Mouse (Mus musculus) liver, postnatal 0 days (tissue): ENCODE data around the gene Rapgef6. TPM values are rescaled to one million over a fixed set of nuclear protein-coding genes. Genes with fewer than 3 reads are reported as not detected.

ENCODE experiments used
- ATAC-seq: fragments of 200-750 bp; cut with Nextera tagmentation; 2 replicates; pipeline ENCODE4 v1.8.0; 2017; ENCODE audit warnings: mild to moderate bottlenecking, moderate library complexity
- DNase-seq: peaks from one replicate; pipeline ENCODE4 v3.0.0-alpha.2; 2016
- H3K27ac ChIP-seq: fragments of 300-500 bp; sonication (generic); 2 replicates; pipeline ENCODE4 v1.5.1; 2014; ENCODE audit warnings: antibody characterized with exemption, moderate library complexity, mild to moderate bottlenecking, low read depth
- H3K27me3 ChIP-seq: fragments of 300-500 bp; sonication (generic); 2 replicates; pipeline ENCODE4 v1.6.1; 2014; ENCODE audit warnings: low read length, control low read depth, mixed read lengths; ENCODE audit not compliant: insufficient read depth
- H3K36me3 ChIP-seq: fragments of 300-500 bp; sonication (generic); replicated peaks from 2 replicates; pipeline ENCODE4 v1.6.1; 2014; ENCODE audit warnings: mild to moderate bottlenecking, control low read depth, low read length, moderate library complexity, mixed read lengths; ENCODE audit not compliant: insufficient read depth
- H3K4me1 ChIP-seq: fragments of 300-500 bp; sonication (generic); 2 replicates; pipeline ENCODE4 v1.6.1; 2014; ENCODE audit warnings: antibody characterized with exemption, mild to moderate bottlenecking, control low read depth; ENCODE audit not compliant: insufficient read depth
- H3K4me2 ChIP-seq: fragments of 300-500 bp; sonication (generic); 2 replicates; pipeline ENCODE4 v1.6.1; 2014; ENCODE audit warnings: low read depth, mild to moderate bottlenecking, low read length, moderate library complexity, mixed read lengths
- H3K4me3 ChIP-seq: fragments of 300-500 bp; sonication (generic); 2 replicates; pipeline ENCODE4 v1.5.1; 2014; ENCODE audit warnings: low read depth, low read length
- H3K9ac ChIP-seq: fragments of 300-500 bp; sonication (generic); replicated peaks from 2 replicates; pipeline ENCODE4 v1.6.1; 2014; ENCODE audit warnings: mild to moderate bottlenecking, moderate library complexity
- H3K9me3 ChIP-seq: fragments of 300-500 bp; sonication (generic); 2 replicates; pipeline ENCODE4 v1.6.1; 2016; ENCODE audit warnings: mild to moderate bottlenecking, control low read depth, low read length, mixed read lengths
- CTCF ChIP-seq: sonication (generic); IDR thresholded peaks from 2 replicates; pipeline ENCODE4 v1.5.1; 2016; ENCODE audit warnings: antibody characterized with exemption, low read depth
- EP300 ChIP-seq: IDR thresholded peaks from 2 replicates; pipeline ENCODE4 v1.6.1; 2016; ENCODE audit warnings: antibody characterized with exemption, low read depth, mild to moderate bottlenecking
- WGBS: fragments of 180-500 bp; shearing (Covaris S2); extraction: QIAGEN DNeasy Blood & Tissue Kit; methylation state at CpG from one replicate; pipeline ENCODE4 v1.1.7; 2014; ENCODE audit not compliant: insufficient replicate concordance; 5-methylcytosine and 5-hydroxymethylcytosine counted together
- polyA plus RNA-seq: library from polyadenylated mRNA; unstranded; fragments of >200 nt; fragmentation: Nextera tagmentation; extraction: Ambion mirVana; gene quantifications from 2 replicates; pipeline ENCODE4 v1.2.1, GENCODE M21; 2015

The Rapgef6 gene
- polyA plus RNA-seq, 1 experiment from 2014 or later = 14.7 TPM

DNA sequence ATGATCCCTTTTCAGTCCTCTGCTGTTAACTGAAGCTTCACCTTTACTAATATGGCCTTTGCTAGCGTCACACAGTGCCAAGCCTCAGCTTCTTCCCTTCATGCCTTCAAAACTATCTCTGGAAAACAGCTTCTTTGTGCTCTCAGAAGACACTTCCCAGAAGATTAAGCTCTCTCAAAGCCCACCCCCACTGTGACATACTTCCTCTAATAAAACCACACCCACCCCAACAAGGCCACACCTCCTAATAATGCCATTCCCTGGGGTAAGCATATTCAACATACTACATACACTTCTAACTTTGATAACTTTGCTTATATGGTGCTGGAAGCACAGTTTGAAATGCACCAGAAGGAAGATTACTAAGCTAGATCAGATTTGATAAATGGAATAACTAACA lies 8.3 kb downstream of the Rapgef6 start:
- Histone ChIP-seq H3K27me3 (no peaks in the 10 kb centered on the region), H3K4me1 (peaks cover 22% of the 10 kb centered on the region), H3K4me3 (no peak overlapping the region), H3K27ac (no peak overlapping the region), H3K36me3 (no peaks in the 10 kb centered on the region), H3K9me3 (no peaks in the 10 kb centered on the region), H3K9ac (no peak overlapping the region), H3K4me2 (no peak overlapping the region)
- DNase-seq (no peak), ATAC-seq (no peak)
- WGBS = 88% methylated on average over 1 of the region's 1 CpGs
- TF ChIP-seq CTCF (no peak), EP300 (no peak)

DNA sequence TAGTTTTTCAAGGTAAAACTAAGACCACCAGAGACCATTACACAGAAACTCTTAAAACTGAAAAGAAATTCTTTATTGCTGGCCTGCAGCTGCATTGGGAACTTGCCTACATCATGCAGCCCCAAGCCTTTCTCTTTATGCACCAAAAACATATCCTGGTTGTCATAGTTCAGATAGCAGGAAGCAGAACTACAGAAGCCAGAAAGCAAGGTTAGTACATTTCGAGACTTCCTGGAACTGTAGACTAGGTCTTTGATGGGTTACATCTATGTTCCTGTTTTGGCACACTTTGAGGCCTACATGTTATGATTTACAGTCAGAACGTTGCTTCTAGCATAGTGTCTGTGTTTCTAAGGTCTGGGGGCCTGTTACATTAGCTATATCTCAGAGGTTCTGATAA lies 11.2 kb downstream of the Rapgef6 start:
- no peak overlapping the region for H3K4me3 ChIP-seq
- peaks cover 17% of the 10 kb centered on the region for H3K4me1 ChIP-seq
- no peak for ATAC-seq
- no peaks in the 10 kb centered on the region for H3K27me3 ChIP-seq
- H3K36me3 ChIP-seq = no peaks in the 10 kb centered on the region
- TF ChIP-seq EP300 (no peak), CTCF (no peak)
- H3K9me3 ChIP-seq = no peaks in the 10 kb centered on the region
- H3K27ac ChIP-seq = peak overlapping the region; percentile 19; the same call in 1 of the 2 replicates
- no peak for DNase-seq
- H3K4me2 ChIP-seq = no peak overlapping the region
- no peak overlapping the region for H3K9ac ChIP-seq
- WGBS = 41% methylated on average over 2 of the region's 2 CpGs

DNA sequence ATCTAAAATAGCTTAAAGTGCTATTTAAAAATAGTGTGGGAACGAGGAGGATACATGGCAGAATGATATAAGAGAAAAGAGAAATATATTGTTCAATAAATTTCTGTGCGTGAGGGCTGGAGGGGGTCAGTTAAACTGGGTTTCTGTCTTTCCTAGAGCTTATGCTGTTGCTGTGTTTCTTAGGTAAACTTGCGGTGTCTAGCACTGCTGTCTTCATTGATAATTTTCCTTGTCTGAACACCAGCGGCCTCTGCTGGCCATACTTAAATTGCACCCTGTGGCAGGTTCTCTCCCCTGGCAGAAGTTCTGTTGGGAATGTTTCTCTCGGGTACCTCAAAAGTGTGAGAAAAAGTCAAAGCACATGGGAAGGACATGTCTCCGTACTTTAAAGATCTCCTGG lies 12.2 kb downstream of the Rapgef6 start:
- Histone ChIP-seq H3K36me3 (no peaks in the 10 kb centered on the region), H3K27me3 (no peaks in the 10 kb centered on the region), H3K4me3 (no peak overlapping the region), H3K4me2 (no peak overlapping the region), H3K4me1 (peaks cover 27% of the 10 kb centered on the region), H3K9ac (no peak overlapping the region), H3K9me3 (no peaks in the 10 kb centered on the region), H3K27ac (no peak overlapping the region)
- WGBS = 42% methylated on average over 6 of the region's 6 CpGs
- TF ChIP-seq CTCF = peak; percentile 93
- no peak for TF ChIP-seq EP300
- DNase-seq = peak; percentile 85
- ATAC-seq = peak; percentile 55

GRCm38 (mm10) chr11:54539031-54539430 lies 16.4 kb downstream of the Rapgef6 start:
- Histone ChIP-seq H3K36me3 (no peaks in the 10 kb centered on the region), H3K27ac (no peak overlapping the region; the same call in 1 of the 2 replicates), H3K4me1 (peaks cover 23% of the 10 kb centered on the region)

GRCm38 (mm10) chr11:54539486-54539885 lies 16.8 kb downstream of the Rapgef6 start:
- TF ChIP-seq CTCF (no peak), EP300 (no peak)
- Histone ChIP-seq H3K27ac (peak overlapping the region; percentile 34; the same call in 1 of the 2 replicates), H3K36me3 (no peaks in the 10 kb centered on the region), H3K9me3 (no peaks in the 10 kb centered on the region), H3K4me3 (no peak overlapping the region), H3K4me2 (no peak overlapping the region), H3K9ac (no peak overlapping the region), H3K4me1 (peaks cover 23% of the 10 kb centered on the region), H3K27me3 (no peaks in the 10 kb centered on the region)
- 72% methylated on average over 2 of the region's 2 CpGs for WGBS
- DNase-seq (no peak), ATAC-seq (no peak)

More at GRCm38 (mm10) chr11:54539031-54539430, 16.4 kb downstream of the Rapgef6 start:
- Histone ChIP-seq H3K4me3 (no peak overlapping the region), H3K9ac (no peak overlapping the region), H3K4me2 (no peak overlapping the region), H3K27me3 (no peaks in the 10 kb centered on the region), H3K9me3 (no peaks in the 10 kb centered on the region)
- DNase-seq = no peak
- 61% methylated on average over 2 of the region's 2 CpGs for WGBS
- ATAC-seq = 0 out of 2 replicates have a peak, but pooled peaks have one; percentile 18
- no peak for TF ChIP-seq EP300
- TF ChIP-seq CTCF = no peak

- no peak overlapping the region for H3K4me3 ChIP-seq
- H3K27ac ChIP-seq = no peak overlapping the region
- TF ChIP-seq EP300 = no peak
- no peak for TF ChIP-seq CTCF
- DNase-seq (no peak), ATAC-seq (no peak)
- no peaks in the 10 kb centered on the region for H3K9me3 ChIP-seq
- H3K4me2 ChIP-seq = no peak overlapping the region
- H3K9ac ChIP-seq = no peak overlapping the region
- H3K27me3 ChIP-seq = no peaks in the 10 kb centered on the region
- H3K36me3 ChIP-seq = no peaks in the 10 kb centered on the region
- H3K4me1 ChIP-seq = peaks cover 23% of the 10 kb centered on the region
These were observed 17.7 kb downstream of the Rapgef6 start for GRCm38 (mm10) chr11:54540328-54540727.

GRCm38 (mm10) chr11:54542414-54542813 lies 19.8 kb downstream of the Rapgef6 start:
- H3K9ac ChIP-seq = no peak overlapping the region
- peak overlapping the region; percentile 15; the same call in 1 of the 2 replicates for H3K4me2 ChIP-seq
- no peaks in the 10 kb centered on the region for H3K36me3 ChIP-seq
- H3K27me3 ChIP-seq = no peaks in the 10 kb centered on the region
- TF ChIP-seq EP300 = peak; percentile 83
- TF ChIP-seq CTCF = no peak
- ATAC-seq (peak; percentile 21; the same call in 1 of the 2 replicates), DNase-seq (no peak)
- no peak overlapping the region for H3K27ac ChIP-seq
- H3K4me3 ChIP-seq = no peak overlapping the region
- no peaks in the 10 kb centered on the region for H3K9me3 ChIP-seq
- peaks cover 23% of the 10 kb centered on the region for H3K4me1 ChIP-seq
